Mouse (Mus musculus) left cerebral cortex, adult 8-10 months (tissue): ENCODE measurements around the gene Cc2d1a. TPM values are rescaled to one million over a fixed set of nuclear protein-coding genes. Genes with fewer than 3 reads are reported as not detected.

ENCODE experiments used
- DNase-seq, 2 experiments: peaks; one replicate each; pipeline ENCODE4 v3.0.0; 2022; ENCODE audit warnings: low spot score in 2 of 2
- total RNA-seq, 4 experiments: library from RNA; stranded (reverse); gene quantifications; 2 replicates each; pipeline ENCODE4 v1.2.4; 2022

The Cc2d1a gene
- total RNA-seq, 4 experiments from 2014 or later: 44.3 to 52.9 (median 47.4) TPM

DNA sequence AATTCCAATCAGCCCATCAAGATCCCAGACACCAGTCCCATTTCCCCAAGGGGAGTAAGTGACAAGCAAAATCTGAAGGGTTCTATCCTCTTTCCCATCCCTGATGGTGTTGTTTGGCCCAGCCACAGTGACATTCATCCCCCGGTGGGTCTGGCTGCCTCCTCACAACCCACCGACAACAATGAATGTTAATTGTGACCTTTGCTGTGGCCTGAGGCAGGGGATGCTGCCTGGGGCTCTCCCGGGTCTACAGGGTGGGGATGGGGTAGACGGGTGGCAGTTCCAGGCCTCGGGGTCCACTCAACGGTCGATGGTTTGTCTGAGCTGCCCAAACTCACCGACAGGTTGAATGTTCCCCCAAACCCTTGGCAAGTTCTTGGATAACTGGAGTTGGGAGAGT, 30.9 kb upstream of the Cc2d1a start:
- DNase-seq: no peak

DNA sequence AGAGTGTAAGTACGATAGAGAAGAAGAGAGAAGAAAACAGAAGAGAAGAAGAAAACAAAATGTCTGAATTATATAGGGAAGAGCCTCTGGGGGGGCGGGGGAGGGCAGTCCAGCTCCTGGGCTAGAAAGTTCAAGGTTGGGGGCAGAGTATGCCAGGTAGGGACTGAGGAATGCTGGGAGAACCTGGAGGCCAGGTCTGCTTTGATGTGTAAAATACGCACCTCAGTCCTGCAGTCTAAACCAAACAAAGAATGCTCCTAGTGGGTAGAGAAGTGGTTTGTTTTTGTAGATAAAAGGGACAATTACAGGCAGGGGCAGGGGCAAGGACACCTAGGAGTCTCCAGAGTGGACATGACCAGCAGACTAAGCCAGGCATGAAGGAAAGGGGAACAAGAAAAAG, 29.7 kb upstream of the Cc2d1a start:
- no peak for DNase-seq

DNA sequence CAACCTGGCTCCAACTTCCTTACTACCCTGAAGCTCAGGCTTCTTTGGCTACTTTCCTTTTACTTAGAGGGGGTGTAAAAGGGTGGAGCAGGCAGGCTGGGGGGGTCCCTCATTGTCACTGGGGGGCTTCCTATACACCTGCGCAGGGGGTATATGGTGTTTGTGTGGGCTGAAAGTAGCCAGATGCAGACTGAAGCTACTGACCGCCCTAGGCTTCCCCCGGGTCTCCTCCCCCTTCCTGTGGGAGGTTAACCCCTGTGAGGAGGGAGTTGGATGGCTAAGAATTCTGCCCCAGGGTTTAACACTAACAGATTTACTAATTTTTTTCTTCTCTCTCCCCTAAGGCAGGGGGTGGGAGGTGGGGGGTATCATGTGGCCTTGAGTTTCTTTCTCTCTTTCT, 28.8 kb upstream of the Cc2d1a start:
- no peak for DNase-seq

- no peak for DNase-seq
These were observed 26.1 kb upstream of the Cc2d1a start for GRCm38 (mm10) chr8:84173861-84174260.

- DNase-seq: no peak
These were observed 22.4 kb upstream of the Cc2d1a start for GRCm38 (mm10) chr8:84170096-84170495.

GRCm38 (mm10) chr8:84167696-84168095, 20.0 kb upstream of the Cc2d1a start:
- no peak for DNase-seq

DNA sequence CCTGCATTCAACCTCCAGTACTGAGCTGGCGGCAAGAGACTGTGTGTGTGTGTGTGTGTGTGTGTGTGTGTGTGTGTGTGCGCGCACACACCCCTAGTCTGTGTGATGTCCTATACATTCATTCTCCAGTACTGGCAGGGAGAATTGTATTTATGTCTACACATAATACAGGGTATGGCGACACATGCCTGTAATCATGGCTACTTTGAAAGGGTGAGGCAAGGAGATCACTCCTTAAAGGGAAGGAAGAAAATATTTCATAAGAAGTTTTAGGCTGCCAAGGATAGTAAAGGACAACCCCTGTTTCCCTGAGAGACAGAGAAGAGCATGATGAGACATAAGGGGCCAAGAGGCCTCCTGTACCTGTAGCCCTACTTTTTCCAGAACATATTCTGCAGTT, 9.9 kb upstream of the Cc2d1a start:
- DNase-seq: no peak

DNA sequence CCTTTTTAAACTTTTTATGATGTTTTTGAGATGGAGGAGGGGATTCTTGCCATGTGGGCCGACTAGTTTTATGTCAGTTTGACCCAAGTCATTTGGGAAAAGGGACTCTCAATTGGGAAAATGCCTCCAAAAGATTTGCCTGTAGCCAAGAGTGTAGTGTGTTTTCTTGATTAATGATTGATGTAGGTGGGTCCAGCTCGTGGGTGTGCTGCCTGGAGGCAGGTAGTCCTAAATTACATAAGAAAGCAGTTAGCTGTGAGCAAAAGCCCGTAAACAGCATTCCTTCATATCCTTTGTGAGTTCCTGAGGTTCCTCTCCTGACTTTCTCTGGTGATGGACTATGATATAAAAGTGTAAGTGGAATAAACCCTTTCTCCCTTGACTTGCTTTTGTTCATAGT, 1.4 kb upstream of the Cc2d1a start:
- DNase-seq: no peak

DNA sequence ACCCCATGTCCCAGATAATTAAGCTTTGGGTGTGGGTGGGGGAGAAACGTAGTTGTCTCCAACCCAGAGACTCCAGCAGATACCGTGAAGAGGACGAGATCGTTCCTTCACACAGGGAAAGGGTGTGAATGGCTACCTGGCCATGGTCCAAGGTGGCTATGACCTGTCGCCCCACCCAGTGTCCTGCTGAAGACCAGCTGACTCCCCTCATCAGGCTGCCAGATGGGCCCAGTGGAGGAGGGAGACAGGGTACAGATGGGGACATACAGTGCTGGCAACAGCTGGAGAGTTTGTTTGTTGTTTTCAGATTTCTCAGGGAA, 755 bp upstream of the Cc2d1a start:
- no peak for DNase-seq

GRCm38 (mm10) chr8:84147324-84147766, 391 bp downstream of the Cc2d1a start:
- peak in 1 of 2 experiments; percentile 33 for DNase-seq

DNA sequence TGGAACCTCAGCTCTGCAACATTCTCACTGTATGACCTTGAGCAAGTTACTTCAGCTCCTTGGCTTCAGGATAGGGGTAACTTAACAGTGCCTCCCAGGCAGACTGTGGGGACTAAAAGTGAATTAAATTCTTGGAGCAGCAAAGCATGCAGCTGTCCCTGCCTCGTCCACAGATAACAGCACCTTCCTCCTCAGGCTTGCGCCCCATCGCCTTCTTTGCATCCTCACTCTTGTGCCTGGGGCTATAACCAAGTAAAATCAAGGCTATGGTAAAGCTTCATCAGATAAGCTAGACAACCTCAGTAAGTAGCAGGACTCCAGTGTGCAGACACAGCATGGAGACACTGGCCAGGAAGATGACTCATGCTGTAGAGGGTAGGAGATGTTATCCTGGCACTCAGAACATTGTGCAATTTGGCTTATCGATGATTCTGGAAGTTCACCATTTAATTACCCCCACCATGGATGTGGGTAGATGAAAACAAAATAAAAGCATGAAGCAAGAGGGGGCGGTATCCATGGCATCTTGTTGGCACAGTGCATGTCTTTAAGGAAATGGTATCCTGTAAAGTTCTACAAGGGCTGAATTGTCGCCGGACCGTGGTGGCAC, 3.0 kb downstream of the Cc2d1a start:
- no peak for DNase-seq

- DNase-seq: no peak
These were observed 6.9 kb downstream of the Cc2d1a start for GRCm38 (mm10) chr8:84140838-84141237.

- DNase-seq: no peak
These were observed 9.9 kb downstream of the Cc2d1a start for GRCm38 (mm10) chr8:84137848-84138247.

DNA sequence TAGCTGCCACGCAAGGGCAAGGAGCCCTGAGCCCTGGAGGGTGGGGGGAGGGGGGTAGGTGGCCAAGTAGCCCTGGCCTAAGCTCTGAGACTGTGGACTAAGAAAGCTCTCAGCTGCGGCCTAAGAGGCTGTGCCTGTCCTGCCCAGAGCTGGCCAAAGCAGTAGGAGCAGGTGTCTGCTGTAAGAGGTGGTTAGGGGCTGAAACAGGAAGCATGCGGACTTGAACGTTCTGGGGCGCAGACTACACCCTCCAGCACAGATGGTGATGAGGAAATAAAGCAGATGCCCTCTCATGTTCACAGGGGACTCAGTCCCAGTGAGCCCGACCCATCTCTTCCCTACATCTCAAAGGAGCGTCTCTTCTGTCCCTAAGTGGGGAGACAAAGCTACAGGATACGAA, 15.5 kb downstream of the Cc2d1a start:
- no peak for DNase-seq

GRCm38 (mm10) chr8:84130806-84131205, 16.9 kb downstream of the Cc2d1a start:
- DNase-seq: no peak

GRCm38 (mm10) chr8:84128277-84128676, 19.5 kb downstream of the Cc2d1a start:
- DNase-seq: no peak

DNA sequence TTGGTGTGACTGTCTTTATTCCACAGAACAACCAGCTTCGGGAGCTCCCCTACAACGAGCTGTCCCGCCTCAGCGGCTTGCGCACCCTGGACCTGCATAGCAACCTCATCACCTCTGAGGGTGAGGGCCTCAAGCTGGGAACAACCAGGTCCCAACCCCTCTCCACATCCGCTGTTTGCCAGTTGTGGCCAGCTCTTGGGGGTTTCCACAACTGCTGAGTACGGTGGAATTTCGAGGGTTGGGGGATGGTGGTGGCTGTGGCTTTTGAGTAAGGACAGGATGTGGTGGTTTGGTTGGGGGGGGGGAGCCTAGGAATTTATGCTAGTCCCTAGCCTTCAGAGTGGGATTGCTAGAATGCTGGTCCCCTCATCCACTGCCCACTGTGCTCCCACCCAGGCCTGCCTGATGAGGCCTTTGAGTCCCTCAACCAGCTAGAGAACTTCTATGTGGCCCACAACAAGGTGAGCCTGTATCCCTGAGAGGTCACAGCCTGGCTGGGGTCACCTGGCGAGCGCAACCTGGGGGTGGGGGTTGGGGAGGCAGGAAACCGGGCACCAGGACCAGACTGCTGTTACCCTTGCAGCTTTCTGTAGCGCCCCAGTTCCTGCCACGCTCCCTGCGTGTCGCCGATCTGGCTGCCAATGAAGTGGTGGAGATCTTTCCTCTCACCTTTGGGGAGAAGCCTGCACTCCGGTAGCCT, 20.4 kb downstream of the Cc2d1a start:
- no peak for DNase-seq

- no peak for DNase-seq
These were observed 21.0 kb downstream of the Cc2d1a start for GRCm38 (mm10) chr8:84126742-84127141.

- DNase-seq: no peak
These were observed 22.1 kb downstream of the Cc2d1a start, which contains the start of gene Podnl1 for GRCm38 (mm10) chr8:84125656-84126055. Podnl1 (plus strand) TSS chr8:84125989.

DNA sequence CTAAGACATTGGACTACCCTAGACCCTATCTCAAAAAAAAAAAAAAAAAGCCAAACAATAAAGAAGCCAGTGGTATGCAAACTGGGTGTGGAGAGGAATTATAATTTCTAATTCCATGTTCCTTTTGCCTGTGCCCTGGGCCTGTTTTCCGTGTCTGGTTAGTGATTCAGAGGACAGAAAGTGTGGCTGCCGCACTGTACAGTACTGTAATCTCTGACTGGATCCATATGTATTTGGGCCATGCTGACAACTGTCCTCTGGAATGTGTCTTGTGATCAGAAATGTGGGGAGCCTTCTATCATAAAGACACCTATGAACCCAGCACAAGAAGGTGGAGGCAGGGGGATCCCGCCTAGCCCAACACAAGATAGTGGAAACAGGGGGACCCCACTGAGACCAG, 25.6 kb downstream of the Cc2d1a start:
- DNase-seq: no peak

GRCm38 (mm10) chr8:84115646-84116045, 32.1 kb downstream of the Cc2d1a start:
- no peak for DNase-seq

- DNase-seq: no peak
These were observed 41.3 kb downstream of the Cc2d1a start for GRCm38 (mm10) chr8:84106216-84107040.
